Mouse (Mus musculus) CD4-positive, CD25-positive, alpha-beta regulatory T cell, adult 2 months (primary cell): ENCODE data around the gene Tmem56.

Source experiments
- DNase-seq: peaks from one replicate; pipeline ENCODE4 v3.0.0-alpha.2; 2012; ENCODE audit warnings: low read depth, low spot score

Tmem56 gene

DNA sequence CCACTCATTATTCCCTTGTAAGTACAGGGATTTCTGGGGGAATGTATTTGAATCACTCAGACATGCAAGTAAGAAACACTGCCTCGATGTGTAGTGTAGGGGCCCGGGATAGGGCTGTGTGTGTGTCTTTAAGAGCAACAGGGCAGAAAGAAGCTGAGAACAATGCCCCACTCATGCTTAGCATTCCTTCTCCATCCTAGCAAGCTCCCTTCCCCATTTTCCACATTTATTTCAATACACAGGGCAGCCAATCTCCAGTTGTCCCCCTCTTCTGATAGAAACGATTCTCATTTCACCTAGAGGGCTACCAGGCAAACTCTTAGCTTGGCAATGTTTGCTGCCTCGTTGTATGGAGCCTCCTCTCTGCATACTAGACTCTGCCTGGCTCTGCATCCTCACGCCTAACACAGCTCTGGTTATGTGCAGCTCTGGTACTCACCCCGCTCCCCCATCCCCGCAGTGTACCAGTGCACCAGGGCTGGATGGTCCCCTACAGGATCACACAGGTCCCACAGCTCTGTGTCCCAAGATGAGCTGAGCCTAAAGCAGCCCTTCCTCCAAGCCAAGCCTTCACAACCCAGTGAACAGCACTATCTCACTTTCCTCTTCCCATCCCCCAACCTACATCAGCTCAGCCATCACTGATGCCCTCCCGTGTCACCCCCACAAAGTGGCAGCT, 42.4 kb downstream of the Tmem56 start:
- DNase-seq: no peak

DNA sequence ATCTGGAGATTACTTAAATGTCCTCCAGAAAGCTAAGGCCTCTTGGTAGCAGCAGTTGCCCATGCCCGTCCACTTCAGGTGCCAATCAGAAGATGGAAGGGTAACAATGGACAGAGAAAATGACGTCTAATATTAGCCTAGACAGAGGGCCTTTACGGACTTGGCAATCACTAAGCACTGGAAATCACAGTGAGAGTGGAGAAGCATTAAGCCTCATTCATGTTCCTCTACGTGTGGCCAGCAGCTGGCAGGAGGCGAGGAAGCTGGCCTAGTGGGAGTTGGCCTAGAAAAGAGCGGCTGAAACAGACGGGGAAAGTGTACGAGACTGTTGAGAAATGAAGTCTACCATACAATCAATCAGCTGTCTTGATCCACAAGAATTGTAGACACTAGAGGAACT, 43.8 kb downstream of the Tmem56 start:
- no peak for DNase-seq

DNA sequence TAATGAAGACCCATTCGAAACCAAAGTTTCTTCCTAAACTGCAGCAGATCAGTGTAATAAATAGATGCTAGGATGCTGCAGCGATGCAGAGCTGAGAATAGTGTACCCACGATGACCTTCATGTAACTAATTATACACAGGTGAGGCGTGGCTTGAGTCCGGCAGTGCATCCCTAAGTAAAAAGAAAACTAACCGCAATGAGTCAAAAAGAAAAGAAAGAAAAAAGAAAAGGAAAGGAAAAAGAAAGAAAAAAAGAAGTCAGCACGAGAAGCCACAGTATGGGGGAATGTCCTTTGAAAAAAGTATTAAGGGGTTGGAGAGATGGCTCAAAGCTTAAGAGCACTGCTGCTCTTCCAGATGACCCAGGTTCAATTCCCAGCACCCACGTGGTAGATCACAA, 58.1 kb downstream of the Tmem56 start:
- no peak for DNase-seq

DNA sequence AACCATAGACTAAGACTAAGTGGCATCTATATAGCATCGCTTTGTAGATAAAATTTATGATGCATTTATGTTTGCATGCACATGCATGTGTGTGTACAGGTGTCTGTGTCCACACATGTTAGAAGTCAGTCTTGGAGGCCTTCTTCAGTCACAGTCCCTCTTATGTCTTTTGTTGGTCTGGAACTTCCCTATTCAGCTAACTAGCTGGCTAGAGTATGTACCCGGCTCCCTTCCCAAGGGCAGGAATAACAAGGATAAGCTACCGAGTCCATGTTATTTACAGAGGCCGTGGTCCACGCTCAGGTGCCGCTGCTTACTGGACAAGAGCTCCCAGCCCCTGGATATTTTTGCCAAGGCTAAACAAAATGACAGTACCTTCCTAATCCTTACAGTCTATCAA, 58.7 kb downstream of the Tmem56 start:
- no peak for DNase-seq

DNA sequence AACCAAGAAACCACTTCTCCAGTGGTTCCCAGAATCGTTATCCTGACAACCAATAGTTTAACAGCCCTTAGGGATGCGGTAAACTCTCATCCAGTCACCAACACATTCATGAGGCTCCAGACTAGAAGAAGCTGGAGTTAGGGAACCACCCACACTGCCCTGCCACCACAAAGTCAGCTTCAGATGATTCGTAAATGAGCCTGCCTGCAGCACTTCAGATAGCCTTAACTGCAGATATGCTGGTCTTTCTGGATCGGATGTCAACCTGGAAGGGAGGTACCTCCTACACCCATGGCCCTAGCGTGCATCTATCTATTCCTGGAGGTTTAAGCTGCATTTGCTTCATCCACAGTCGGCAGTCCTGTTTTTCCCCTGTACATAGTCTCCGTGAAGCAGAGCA, 60.9 kb downstream of the Tmem56 start:
- DNase-seq: no peak

DNA sequence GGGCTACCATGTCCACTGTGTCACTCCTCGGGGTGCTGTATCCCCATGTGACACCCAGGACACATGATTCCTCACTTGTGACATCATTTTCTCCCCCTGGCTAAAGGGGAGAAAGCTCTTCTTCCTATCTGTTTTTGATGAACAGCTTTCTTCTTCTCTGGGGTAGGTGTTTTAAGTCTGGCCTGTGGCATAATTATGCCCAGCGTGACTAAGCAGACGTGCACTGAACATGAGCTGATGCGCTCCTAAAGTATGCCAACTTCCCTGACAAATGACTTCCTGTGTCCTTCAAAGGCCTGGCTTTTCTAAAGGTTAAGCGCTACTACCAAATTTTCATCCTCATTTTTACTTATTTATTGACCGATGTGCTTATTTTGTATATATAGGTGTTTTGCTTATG, 65.9 kb downstream of the Tmem56 start:
- no peak for DNase-seq

DNA sequence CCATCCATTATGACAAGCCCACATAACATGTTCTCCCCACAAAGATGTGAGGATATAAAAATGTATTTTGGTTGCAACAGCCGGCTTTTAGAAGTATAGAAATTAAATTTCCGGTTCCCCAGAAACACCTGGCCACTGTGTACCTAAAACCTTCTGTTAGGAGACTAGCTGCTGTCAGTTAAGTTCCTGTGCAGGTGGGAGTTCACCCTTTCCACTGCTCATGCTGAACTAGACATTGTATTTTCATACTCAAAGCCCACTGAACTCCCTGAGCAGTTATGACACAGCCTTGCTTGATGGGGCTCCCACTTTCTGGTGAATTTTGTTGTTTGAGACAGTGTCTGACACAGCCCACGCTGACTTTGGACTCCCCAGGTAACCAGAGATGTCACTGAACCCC, 69.4 kb downstream of the Tmem56 start:
- DNase-seq: no peak

DNA sequence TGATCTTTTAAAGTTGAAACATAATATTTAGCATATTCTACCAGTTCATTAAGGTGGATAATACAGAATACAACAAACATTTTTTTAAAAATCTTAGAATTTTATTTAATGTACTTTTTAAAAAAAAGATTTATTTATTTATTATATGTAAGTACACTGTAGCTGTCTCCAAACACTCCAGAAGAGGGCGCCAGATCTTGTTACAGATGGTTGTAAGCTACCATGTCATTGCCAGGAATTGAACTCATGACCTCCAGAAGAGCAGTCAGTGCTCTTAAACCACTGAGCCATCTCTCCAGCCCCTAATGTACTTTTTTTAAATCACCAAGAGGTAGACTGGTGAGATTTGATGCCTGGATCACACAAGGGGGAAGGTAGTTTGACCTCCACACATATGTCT, 70.7 kb downstream of the Tmem56 start:
- peak; percentile 9 for DNase-seq

DNA sequence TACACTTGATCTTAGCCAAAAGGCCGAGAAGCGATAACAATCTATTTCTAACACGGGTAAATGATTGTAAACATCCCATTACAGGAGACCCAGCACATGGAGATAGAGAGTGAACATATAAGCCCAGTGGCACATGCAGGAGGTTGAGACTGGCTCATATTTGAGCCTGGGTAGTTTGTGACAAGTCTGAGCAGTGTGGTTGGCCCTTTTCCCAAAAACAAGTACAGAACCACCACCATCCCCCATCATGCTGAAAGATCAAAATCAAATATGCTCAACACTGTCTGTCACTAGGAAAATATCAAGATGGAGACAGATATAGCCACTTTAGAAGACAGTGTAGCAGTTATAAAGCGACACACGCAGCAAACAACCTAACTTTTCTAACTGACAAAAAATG, 73.9 kb downstream of the Tmem56 start:
- no peak for DNase-seq

DNA sequence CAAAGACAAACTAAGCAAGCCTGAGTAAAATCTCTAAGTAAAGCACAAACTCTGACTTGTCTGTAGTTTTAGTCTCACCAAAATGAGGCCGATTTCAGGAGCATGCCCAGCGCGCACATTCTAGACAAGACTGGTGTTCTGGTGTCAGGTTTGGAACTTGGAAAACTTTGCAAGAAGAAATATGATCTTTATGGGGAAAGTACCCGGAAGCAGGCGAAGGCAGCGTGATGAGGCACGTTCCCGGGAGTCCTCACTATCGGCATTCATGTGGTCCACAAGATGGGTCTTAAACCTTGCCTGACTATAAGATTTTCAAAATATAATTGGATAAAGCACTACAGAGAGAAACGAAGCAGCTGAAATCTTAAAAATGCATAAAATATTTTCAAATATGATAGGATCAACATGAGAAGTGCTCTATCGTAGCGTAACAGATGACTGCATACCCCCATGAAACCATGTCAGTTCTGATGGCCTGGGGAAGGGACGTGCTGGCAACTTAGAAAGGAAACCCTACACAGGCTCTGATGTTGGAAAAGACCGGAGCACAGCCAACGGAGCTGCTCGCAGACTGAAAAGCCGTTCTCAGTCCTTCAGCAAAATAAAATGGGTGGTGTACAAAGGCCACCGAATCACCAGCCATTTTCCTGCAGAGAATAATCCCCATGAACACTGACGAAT, 76.6 kb downstream of the Tmem56 start:
- no peak for DNase-seq

DNA sequence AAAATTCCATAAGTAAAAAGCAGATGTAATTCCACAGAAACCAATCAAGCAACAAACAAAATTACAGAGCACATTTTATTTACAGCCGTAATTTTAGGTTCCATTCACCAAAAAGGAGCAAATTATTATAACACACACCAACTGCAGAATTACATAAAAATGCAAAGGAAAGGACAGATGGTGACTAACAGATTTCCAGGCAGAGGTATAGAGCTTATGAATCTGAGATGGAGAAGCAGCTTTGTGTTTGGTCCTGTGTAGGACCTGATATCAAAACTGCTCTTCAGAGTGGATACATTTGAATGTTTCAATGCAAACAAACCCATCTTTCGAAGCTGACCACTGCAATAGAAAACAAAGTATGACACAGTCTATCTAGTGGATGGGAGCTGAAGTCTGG, 80.3 kb downstream of the Tmem56 start:
- no peak for DNase-seq

DNA sequence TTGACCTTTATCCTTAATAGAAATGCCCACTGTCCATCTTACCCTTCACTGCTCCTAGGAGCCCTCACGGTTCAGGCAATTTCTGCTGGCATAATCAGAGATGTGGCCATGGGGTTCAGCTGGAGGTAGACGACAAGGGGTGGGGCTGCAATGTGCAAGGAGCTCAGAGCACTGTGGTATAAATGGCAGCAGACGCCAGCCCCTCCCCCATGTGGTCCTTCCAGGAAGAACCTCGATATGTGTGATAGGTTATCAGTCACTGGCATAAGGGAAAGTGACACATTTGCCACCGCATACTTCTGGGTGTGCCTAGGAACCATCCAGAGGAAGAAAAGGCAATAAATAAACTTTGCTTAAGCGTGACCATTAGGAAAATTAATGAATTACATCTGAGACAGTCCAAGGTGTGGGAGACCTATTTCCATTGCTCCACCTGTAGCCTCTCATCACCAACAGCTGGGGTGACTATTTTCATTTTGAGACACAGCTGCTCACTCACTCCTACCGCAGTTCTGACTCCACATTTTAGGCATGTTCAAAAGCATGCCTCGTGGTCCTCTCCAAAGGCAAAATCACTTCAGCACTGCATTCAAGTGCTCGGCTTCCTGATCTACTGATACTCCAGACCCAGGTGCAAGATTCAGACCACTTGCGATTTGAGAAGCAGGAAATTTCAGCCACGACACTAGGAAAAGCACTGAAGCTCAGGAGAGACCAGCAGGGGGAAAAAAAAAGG, 81.7 kb downstream of the Tmem56 start:
- DNase-seq: peak; percentile 14

DNA sequence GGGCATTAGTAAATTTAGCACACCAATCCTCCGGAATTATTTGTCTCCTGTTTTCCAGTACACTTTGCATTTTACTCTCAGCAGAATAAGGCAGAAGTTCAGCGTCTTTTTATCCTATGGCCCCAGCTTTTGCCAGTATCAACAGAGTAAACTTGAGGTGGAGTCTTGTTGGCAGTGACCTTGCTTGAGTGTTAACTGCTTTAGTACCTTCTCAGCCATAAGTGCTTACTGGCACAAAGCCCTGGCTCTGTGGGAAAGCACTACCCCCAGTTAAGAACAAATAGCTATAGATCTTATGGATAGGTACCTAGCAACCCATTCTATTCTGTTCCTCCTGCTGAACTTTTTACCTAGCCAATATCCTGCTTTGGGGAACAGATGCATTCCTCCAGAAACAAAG, 93.7 kb downstream of the Tmem56 start:
- DNase-seq: no peak

DNA sequence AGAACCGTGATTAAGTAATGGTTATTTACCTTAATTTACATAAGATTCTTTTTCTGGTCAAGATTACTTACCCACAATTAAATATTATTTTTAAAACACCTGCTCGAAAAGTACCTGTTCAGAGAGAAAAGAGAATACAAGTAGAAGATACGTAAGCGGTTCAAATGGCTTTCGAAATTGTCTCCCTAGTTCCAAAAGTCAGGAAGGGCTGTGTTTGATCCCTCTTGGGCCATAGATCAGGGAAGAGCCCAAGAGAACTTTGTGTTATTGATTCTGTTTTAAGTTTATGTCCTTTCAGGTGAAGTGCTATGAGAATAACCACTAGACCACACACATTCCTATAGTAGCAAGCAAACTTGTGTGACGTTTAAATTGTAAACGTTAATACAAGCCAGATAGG, 95.4 kb downstream of the Tmem56 start:
- no peak for DNase-seq

DNA sequence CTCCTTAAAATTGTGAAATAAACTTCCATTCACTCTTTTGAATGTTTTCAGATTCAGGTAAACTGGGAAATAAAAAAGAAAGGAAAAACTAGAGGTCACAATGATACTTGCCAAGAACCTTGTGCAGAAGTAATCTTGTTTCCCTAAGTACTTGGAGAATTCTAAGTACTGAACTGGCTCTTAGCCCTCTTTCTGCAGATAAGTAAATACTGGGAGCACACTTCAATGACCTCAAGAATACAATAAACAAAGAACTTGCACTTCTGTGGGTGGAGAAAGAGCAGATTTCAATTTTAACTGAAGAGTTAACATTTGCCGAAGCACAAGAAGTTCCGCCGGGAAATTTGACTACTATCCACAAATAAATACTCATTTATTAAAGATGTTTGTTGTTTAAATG, 96.0 kb downstream of the Tmem56 start:
- no peak for DNase-seq

DNA sequence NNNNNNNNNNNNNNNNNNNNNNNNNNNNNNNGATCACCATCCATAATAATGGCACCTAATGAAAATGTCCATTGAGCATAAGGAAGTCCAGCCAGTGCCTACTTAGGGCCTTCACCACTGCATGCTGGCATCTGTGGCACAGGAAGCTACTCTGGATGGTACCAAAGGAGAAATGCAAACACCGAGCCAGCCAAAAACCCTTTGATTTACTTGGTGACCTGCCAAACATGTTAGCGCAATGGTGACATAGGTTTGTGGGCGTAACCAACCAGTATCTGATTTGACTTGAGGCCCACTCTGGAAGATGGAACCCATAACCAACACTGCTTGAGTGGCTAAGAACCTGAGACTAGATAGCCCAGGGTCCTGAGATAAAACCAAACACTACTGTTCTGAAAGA, 97.7 kb downstream of the Tmem56 start:
- no peak for DNase-seq

DNA sequence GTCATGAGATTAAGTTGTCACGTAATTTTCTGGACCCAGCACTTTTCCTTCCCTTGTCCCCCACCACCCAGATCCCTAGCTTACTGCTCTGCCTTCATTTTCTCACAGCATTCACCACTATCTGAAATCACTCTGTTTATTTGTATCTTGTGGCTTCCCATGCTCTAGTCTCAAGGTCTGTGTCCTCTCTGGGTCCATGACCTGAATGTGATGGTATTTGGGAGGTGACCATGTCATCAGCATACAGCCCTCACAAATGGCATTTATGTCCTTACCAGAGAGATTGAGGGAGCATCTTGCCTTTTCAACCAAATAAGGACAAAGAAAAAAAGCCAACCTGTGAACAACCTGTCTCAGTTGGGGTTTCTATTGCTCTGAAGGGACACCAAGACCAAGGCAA, 106.9 kb downstream of the Tmem56 start:
- DNase-seq: no peak

DNA sequence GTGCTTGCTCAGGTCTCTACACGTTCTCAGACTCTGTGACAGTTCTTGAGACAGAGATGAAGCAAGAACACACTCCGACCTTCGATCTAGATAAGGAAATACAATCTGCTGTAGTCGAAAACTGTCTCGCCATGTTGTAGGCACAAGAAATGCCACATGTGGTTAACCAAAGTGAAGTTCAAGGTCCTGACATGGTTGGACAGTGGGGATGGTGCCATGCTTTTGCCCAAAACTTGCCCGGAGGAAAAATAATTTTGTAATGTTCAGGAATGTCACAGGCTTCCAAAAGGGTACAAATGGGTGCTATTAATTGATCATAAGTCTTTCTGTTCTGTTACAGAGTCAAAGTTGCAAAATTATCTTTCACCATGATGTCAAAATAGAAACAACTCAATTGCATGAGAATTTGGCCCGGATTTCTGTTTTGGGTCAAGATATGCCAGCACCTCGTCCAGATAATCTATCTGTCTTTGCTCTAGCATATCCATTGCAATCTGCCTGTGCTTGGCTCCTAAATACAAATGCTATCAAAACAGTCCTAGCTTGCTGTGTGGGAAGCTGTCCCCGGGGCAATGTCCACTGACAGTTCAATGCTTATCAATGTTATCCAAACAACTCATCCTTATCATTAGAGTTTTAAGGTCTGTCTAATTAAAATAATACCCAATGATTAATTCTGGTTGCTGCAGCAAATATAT, 108.5 kb downstream of the Tmem56 start:
- no peak for DNase-seq

DNA sequence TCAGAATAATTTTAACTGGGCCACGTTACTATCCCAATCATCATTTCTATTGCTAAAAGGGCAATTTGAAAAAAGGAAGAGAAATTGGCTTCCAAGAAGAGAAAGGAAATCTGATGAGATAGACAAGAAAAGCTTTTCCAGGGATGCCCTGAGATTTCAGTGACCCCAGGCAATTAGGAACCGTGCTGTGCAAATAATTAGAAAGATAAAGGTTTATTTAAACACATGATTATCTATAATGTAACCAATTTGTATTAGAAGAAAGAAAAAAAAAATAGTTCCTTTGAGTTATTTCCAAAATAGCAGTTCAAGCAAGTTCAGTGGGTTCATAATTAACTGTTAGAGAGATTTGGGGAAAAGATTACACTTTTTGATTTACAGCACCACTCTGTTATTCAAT, 110.2 kb downstream of the Tmem56 start:
- no peak for DNase-seq

DNA sequence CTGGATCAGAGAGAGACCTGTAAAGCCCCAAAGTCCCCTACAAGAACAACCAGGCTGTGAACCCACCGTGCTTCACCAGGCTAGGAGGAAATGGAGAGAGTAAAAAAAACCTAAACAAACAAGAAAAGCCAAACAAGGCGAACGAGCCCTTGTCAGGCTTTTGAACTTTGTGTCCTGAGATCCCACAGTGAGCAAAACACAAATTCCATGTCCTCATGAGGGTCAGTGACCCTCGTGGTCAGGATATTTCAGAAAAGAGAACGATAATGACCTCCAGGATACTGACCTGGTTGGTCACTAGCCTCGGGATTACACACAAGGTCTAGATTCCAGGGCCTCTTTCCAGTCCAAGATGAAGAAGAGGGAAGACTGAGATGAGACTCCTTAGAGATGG, 111.0 kb downstream of the Tmem56 start:
- DNase-seq: no peak

DNA sequence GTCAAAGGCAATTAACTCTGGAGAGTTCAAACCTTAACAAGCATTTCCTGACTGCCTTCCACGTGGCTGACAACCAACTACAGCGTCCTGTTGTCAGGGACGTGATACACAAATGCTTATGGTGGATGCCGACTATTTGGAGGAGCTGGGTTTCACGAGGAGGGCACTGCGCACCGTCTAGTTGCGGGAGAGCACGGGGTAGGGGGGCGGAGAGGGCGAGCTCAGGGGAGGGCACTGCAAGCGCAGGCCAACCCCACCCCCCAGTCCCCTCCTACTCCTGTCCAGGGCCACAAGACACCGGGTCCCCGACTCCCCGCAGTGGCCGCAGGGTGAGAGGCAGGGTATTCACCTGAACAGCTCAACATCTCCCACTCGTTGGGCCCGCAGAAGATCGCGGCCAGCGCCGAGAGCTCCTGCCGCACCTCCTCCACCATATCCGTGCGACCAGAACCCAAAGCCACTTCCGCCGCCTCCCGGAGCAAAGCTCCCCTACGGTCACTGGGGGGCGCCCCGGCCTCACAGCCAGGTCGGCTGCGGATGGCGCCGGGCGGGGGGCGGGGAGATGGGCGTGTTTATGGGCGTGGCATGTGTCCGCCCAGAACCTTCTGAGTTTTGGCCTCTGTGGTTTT, 111.5 kb downstream of the Tmem56 start, which contains the start of gene Rwdd3:
Gene Rwdd3, minus strand, starts transcription at position 453 of the 629 bp plus-strand sequence.
- DNase-seq: peak; percentile 95

DNA sequence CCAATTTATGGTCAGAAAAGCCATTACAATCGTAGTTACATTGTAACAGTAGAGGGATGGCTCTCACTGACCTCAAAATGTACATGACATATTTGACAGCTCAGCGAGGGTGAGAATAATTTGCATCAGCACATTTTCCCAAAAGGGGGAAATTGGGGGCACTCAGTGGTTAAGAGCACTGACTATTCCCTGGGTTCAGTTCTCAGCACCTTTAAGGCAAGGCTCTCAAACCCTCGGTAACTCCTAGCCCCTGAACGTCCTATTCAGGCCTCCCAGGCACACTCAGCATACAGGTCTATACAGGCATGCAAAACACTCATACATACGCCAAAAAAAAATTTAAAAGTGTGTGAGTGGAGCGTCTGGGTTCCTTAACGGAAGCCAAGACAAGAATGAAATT, 112.3 kb downstream of the Tmem56 start:
- DNase-seq: no peak
